Mouse (Mus musculus): Measurements from ENCODE around the gene Hnrnpa0. TPM values are rescaled to one million over a fixed set of nuclear protein-coding genes. Genes with fewer than 3 reads are reported as not detected.

Hnrnpa0 gene
- polyA plus RNA-seq, 1 experiment from 2014 or later, result 26.4 TPM

DNA sequence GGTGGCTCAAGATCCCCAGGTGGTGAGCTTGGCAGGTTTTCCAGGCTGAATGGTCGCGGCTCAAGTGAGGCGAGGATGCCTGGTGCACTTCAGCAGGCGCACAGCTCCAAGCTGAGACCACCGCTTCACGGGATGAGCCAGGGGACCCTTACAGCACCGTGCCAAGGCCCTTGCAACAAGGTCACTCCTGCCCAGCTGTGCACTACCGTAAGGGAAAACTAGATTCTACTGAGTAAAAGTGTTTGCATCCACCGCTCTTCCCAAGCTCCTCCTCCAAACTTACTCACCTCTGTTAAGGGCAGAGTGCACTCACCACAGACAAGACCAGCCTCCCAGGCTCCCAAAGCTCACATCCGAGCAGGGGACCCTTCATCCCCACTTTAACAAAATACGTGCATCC is 44.8 kb downstream of the Hnrnpa0 start:
- Histone ChIP-seq H3K27me3 (ENCODE audit: control insufficient read depth, insufficient read depth, low read length) (no peaks in the 10 kb centered on the region), H3K27ac (replicated peaks in 1 of 2; ENCODE audit: control insufficient read depth in 1 of 2, insufficient read depth in 1 of 2, low read depth in 2 of 2, low read length in 2 of 2) (no peak overlapping the region), H3K9ac (ENCODE audit: low read length) (no peak overlapping the region), H3K4me1 (ENCODE audit: control insufficient read depth in 2 of 2, insufficient read depth in 2 of 2, low read length in 2 of 2) (peaks cover 4 to 9% of the 10 kb centered on the region in 2 experiments), H3K9me3 (ENCODE audit: control insufficient read depth, low read length) (no peaks in the 10 kb centered on the region), H3K4me3 (ENCODE audit: control insufficient read depth in 1 of 2, insufficient read depth in 1 of 2, low read depth in 1 of 2, low read length in 2 of 2) (no peak overlapping the region), H3K4me2 (ENCODE audit: low read length) (no peak overlapping the region), H3K36me3 (ENCODE audit: control insufficient read depth, insufficient read depth, low read length) (peaks cover 8% of the 10 kb centered on the region)
- WGBS, result 77% methylated on average over 11 of the region's 11 CpGs
- no peak for ATAC-seq (ENCODE audit: insufficient number of reproducible peaks, insufficient read depth, low FRiP score, low read depth)

DNA sequence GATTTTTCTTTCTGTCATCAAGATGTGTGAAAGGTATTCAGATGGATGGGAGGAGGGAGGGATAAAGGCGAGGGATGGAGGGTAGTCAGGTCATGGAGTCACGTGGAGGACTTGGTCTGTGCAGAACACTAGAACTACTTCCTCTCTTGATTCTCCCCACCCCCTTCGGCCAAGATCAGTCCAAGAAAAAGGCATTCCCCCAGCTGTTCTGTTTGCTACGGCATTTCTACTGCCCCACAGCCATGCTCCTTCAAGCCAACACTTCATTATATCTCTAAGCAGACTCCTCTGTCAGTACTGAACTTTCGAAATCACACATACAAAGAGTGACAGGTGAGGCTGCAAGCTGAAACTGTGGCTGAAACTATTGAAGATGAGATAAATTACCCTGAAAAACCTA is 45.3 kb downstream of the Hnrnpa0 start:
- H3K9ac ChIP-seq (ENCODE audit: low read length), result no peak overlapping the region
- H3K27me3 ChIP-seq (ENCODE audit: control insufficient read depth, insufficient read depth, low read length), result no peaks in the 10 kb centered on the region
- H3K4me3 ChIP-seq (ENCODE audit: control insufficient read depth in 1 of 2, insufficient read depth in 1 of 2, low read depth in 1 of 2, low read length in 2 of 2), result no peak overlapping the region
- H3K9me3 ChIP-seq (ENCODE audit: control insufficient read depth, low read length), result no peaks in the 10 kb centered on the region
- 64% methylated on average over 5 of the region's 5 CpGs for WGBS
- no peak overlapping the region for H3K4me2 ChIP-seq (ENCODE audit: low read length)
- ATAC-seq (ENCODE audit: insufficient number of reproducible peaks, insufficient read depth, low FRiP score, low read depth), result no peak
- peaks cover 8% of the 10 kb centered on the region for H3K36me3 ChIP-seq (ENCODE audit: control insufficient read depth, insufficient read depth, low read length)
- H3K4me1 ChIP-seq (ENCODE audit: control insufficient read depth in 2 of 2, insufficient read depth in 2 of 2, low read length in 2 of 2), result peaks cover 4 to 11% of the 10 kb centered on the region in 2 experiments
- H3K27ac ChIP-seq (replicated peaks in 1 of 2; ENCODE audit: control insufficient read depth in 1 of 2, insufficient read depth in 1 of 2, low read depth in 2 of 2, low read length in 2 of 2), result no peak overlapping the region

DNA sequence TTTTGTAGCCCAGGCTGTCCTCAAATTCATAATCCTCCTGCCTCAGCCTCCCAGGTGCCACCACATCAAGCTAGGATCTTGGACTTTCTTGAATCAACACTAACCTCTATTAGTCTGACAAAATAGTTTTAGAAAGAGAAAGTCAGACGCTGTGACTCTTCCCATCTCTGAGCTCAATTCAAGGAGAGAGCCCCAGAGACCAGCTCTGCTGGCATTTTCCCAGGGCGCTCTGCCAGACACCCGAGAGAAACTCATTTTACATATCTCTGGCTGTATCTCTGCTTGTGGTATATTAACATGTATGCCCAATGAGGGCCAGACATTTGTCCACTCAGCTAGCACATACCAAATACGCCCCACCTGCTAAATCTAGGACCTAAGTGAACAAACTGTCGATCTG is 50.0 kb downstream of the Hnrnpa0 start:
- Histone ChIP-seq H3K36me3 (ENCODE audit: control insufficient read depth, insufficient read depth, low read length) (no peaks in the 10 kb centered on the region), H3K27ac (replicated peaks in 1 of 2; ENCODE audit: control insufficient read depth in 1 of 2, insufficient read depth in 1 of 2, low read depth in 2 of 2, low read length in 2 of 2) (no peak overlapping the region), H3K9ac (ENCODE audit: low read length) (no peak overlapping the region), H3K4me3 (ENCODE audit: control insufficient read depth in 1 of 2, insufficient read depth in 1 of 2, low read depth in 1 of 2, low read length in 2 of 2) (no peak overlapping the region), H3K27me3 (ENCODE audit: control insufficient read depth, insufficient read depth, low read length) (no peaks in the 10 kb centered on the region), H3K4me1 (ENCODE audit: control insufficient read depth in 2 of 2, insufficient read depth in 2 of 2, low read length in 2 of 2) (peaks cover 7% of the 10 kb centered on the region in 2 experiments), H3K4me2 (ENCODE audit: low read length) (no peak overlapping the region), H3K9me3 (ENCODE audit: control insufficient read depth, low read length) (no peaks in the 10 kb centered on the region)
- 67% methylated on average over 5 of the region's 5 CpGs for WGBS
- no peak for ATAC-seq (ENCODE audit: insufficient number of reproducible peaks, insufficient read depth, low FRiP score, low read depth)

Other genes with a start within 250 kb of the Hnrnpa0 start
- gene Spock1, start 220.2 kb downstream of the Hnrnpa0 start, polyA plus RNA-seq (2014; fragmentation: Nextera tagmentation; extraction: Ambion mirVana), result 0.59 and 0.70 TPM in 2 replicates
- gene Klhl3, start 15.0 kb downstream of the Hnrnpa0 start, polyA plus RNA-seq (2014; fragmentation: Nextera tagmentation; extraction: Ambion mirVana), result 6.9 and 7.0 TPM in 2 replicates
- 31.7 and 38.2 TPM in 2 replicates for gene Idnk, start 29.1 kb upstream of the Hnrnpa0 start, polyA plus RNA-seq (2014; fragmentation: Nextera tagmentation; extraction: Ambion mirVana)
- gene Ubqln1, start 87.1 kb upstream of the Hnrnpa0 start, polyA plus RNA-seq (2014; fragmentation: Nextera tagmentation; extraction: Ambion mirVana), result 66.6 and 67.2 TPM in 2 replicates
- 32.1 and 34.1 TPM in 2 replicates for gene Gkap1, start 147.1 kb upstream of the Hnrnpa0 start, polyA plus RNA-seq (2014; fragmentation: Nextera tagmentation; extraction: Ambion mirVana)
- gene Kif27, start 230.6 kb upstream of the Hnrnpa0 start, polyA plus RNA-seq (2014; fragmentation: Nextera tagmentation; extraction: Ambion mirVana), result 0.12 and 0.82 TPM in 2 replicates

Measured in heart, embryonic 14.5 days (tissue).